Mouse (Mus musculus) embryo, embryonic 10 days (tissue): ENCODE measurements around the gene Csf3.
A peak's percentile ranks its signal among the peaks of the same experiment; 100 is the strongest.
"Not testable (repeated sequence)": the region's sequence is repeated elsewhere in the genome, so short reads cannot be mapped to it uniquely, and the experiment has no call there.

Source experiments
- DNase-seq: peaks from one replicate; pipeline ENCODE4 v3.0.0-alpha.2; 2015; ENCODE audit warnings: low spot score

The Csf3 gene

GRCm38 (mm10) chr11:98696454-98697216 is 4.4 kb upstream of the Csf3 start:
- no peak for DNase-seq

- no peak for DNase-seq
Observed at GRCm38 (mm10) chr11:98697225-98697624, 3.8 kb upstream of the Csf3 start.

GRCm38 (mm10) chr11:98698849-98699640 is 2.0 kb upstream of the Csf3 start:
- DNase-seq, result no peak

- peak; percentile 70 for DNase-seq
Observed at GRCm38 (mm10) chr11:98699911-98700310, 1.2 kb upstream of the Csf3 start.

- DNase-seq, result no peak
Observed at GRCm38 (mm10) chr11:98702323-98702722, 1.3 kb downstream of the Csf3 start.

GRCm38 (mm10) chr11:98705021-98705420 is 4.0 kb downstream of the Csf3 start:
- DNase-seq, result no peak

- DNase-seq, result no peak
Observed at GRCm38 (mm10) chr11:98707401-98708281, 6.6 kb downstream of the Csf3 start.

- DNase-seq, result no peak
Observed at GRCm38 (mm10) chr11:98708282-98708956, 7.4 kb downstream of the Csf3 start.

GRCm38 (mm10) chr11:98709001-98709741 is 8.1 kb downstream of the Csf3 start:
- no peak for DNase-seq

- peak; percentile 90 for DNase-seq
Observed at GRCm38 (mm10) chr11:98710416-98711045, 9.5 kb downstream of the Csf3 start.

- no peak for DNase-seq
Observed at GRCm38 (mm10) chr11:98711046-98711434, 10.0 kb downstream of the Csf3 start.

GRCm38 (mm10) chr11:98712009-98712408 is 10.9 kb downstream of the Csf3 start:
- DNase-seq, result not testable (repeated sequence)

- DNase-seq, result no peak
Observed at GRCm38 (mm10) chr11:98713703-98714102, 12.6 kb downstream of the Csf3 start.

GRCm38 (mm10) chr11:98715946-98716345 is 14.9 kb downstream of the Csf3 start:
- DNase-seq, result no peak

GRCm38 (mm10) chr11:98717904-98718303 is 16.8 kb downstream of the Csf3 start:
- peak; percentile 65 for DNase-seq

- no peak for DNase-seq
Observed at GRCm38 (mm10) chr11:98720756-98721155, 19.7 kb downstream of the Csf3 start.

- no peak for DNase-seq
Observed at GRCm38 (mm10) chr11:98721458-98722226, 20.6 kb downstream of the Csf3 start.

GRCm38 (mm10) chr11:98723098-98723497 is 22.0 kb downstream of the Csf3 start:
- DNase-seq, result no peak

- DNase-seq, result no peak
Observed at GRCm38 (mm10) chr11:98725926-98726506, 25.0 kb downstream of the Csf3 start.
